Mouse (Mus musculus): ENCODE measurements around the gene Nfe2l3.
"Not testable (repeated sequence)": the region's sequence is repeated elsewhere in the genome, so short reads cannot be mapped to it uniquely, and the experiment has no call there.

Gene Nfe2l3

DNA sequence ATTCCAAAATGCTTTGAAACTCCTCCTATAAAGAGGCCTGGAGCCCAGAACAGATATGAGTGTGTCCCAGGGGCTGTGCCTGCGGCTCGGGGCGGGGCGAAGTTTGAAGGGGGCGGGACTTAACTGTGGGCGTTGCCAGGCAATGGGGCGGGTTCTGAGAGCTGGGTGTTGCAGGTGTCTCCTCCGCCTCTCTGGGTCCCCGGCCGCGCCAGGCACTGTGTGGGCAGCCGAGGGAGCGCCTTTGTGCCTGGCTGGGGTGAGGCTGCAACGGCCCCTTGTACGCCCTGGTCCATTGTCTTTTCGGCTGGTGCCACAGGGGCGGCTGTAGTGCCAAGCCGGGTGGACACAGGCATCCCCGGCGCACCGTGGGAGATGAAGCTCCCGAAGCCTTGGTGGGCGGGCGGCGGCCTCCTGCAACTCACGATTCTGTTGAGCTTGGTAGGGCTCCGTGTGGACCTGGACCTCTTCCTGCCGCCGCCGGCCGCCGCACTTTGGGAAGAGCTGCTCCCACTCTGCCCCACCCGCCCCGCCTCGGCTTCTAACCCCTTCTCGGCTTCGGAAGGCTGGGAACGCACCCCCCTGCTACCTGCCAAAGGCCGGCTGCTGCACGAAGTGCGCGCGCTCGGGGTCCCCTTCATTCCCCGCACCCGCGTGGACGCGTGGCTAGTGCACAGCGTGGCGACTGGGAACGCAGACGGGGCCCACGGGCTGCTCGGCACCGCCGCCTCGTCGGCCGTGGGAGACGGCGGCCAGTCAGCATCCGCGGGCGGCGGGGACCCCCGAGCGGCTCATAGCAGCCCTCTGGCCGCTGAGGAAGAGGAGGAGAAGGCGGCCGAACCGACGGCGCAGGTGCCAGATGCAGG lies at the start of gene Nfe2l3:
TSS of gene Nfe2l3 (plus strand) at position 136 of the 863 bp plus-strand sequence.
- peak; percentile 62 for DNase-seq (ENCODE audit: low spot score)

- DNase-seq (ENCODE audit: low spot score) = peak; percentile 98
Observed at GRCm38 (mm10) chr6:51383769-51384755, 48.4 kb upstream of the Nfe2l3 start.

DNA sequence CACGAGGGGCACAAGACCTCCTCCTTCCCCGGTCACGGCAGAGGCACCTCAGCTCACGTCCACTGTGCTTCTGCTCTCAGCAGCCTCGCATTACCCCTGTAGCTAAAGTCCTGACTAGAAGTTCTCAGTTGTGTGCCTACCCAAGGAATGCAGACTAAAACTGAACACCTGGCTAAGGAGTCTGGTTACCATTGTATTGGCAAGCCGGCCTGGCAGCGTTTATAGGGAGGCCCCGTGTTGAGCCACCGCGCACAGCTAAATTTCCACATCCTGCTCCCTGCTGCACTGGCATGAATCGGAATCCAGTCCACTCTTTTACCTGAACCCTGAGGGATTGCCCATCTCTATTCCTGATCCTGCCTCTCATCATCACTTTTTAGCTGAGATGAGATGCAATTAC lies 42.0 kb upstream of the Nfe2l3 start:
- no peak for DNase-seq (ENCODE audit: low spot score)

GRCm38 (mm10) chr6:51391816-51392490 lies 40.5 kb upstream of the Nfe2l3 start:
- DNase-seq (ENCODE audit: low spot score) = no peak

DNA sequence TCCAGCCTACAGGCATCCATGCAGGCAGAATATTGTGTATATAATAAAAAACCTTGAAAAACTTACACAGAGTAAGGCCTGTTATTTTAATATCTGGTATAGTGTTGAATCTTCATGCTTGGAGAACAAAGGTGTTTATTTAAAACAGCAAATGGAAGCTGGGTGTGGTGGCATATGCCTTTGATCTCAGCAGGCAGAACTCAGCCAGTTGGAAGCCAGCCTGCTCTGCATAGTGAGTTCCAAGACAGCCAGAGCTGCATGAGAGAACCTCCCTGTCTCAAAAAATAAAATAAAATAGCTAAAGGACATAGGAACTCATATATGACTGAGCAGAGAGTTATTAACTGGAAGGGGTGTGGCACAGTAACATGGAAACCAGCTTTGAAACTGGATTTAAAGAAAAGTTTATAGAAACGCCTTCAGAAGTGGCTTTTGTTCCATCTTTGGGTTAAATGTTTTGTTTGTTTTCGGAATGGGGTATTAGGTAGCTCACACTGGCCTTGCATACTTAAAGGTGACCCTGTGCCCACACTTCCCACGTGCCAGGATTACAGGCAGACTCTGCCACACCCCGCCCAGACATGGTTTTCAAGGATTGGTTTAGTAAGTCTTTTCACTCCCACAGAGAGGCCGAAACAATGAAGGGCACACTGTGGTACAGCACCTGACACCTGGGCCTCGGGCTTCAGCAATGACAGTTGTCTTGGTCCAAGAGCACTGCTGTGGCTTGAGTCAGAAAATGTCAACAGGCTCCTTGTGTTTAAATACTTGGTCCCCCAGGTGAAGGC lies 38.9 kb upstream of the Nfe2l3 start:
- DNase-seq (ENCODE audit: low spot score) = no peak

- not testable (repeated sequence) for DNase-seq (ENCODE audit: low spot score)
Observed at GRCm38 (mm10) chr6:51394367-51394766, 38.1 kb upstream of the Nfe2l3 start.

DNA sequence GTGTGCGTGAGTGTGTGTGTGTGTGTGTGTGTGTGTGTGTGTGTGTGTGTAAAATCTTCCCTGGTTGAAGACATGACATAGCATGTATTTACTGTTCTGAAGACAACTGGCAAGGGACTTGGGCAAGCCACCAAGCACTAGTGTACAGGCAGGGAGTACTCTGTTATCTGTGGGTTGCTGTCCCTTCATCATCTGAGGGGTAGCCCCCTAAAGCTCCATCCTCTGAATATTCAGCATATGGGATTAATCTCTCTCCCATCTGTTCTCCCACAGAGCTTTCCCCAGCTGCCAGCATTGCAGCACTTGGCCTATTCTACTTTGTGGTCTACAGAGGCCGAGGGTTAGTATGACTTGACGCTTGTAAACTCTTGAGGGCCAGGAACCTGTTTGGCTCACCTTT lies 37.5 kb upstream of the Nfe2l3 start:
- DNase-seq (ENCODE audit: low spot score) = not testable (repeated sequence)

- no peak for DNase-seq (ENCODE audit: low spot score)
Observed at GRCm38 (mm10) chr6:51395486-51395885, 37.0 kb upstream of the Nfe2l3 start.

DNA sequence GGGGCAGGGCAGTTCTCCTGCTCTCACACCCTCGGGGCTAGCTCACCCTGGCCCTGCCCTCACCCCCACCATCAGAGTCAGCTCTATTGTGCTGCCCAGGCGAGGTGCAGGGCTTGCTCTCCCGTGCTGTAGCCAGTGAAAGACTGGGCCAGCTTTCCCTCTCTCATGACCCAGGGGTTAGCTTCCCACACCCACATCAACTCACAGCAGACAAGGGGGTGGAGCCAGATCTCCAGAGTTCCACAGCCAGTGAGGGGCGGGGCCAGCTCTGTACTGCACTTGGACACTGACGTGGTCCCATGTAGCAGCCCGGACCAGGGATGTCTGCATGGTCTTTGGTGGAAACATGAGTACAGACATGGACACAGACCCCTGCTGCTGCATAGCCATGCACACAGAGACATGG lies 33.4 kb upstream of the Nfe2l3 start:
- peak; percentile 82 for DNase-seq (ENCODE audit: low spot score)

- peak; percentile 38 for DNase-seq (ENCODE audit: low spot score)
Observed at GRCm38 (mm10) chr6:51401294-51401693, 31.2 kb upstream of the Nfe2l3 start.

DNA sequence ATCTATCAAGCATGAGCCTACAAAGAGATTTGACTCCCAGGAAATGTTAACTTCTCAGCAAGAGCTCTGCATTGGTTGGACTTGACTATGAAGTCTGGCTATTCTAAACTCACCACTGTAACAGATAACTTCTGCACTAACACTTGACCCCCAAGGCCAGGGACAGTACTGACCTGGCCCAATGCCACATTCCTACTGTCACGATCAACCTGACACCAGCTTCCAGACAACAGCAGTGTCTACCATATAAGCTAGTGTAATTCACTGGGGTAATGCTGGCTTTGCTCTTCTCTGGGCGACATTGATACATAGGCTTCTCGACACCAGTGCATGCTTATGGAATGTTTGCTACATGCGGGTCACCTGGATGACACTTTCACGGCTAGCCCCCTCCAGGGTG lies 28.9 kb upstream of the Nfe2l3 start:
- no peak for DNase-seq (ENCODE audit: low spot score)

GRCm38 (mm10) chr6:51404502-51404901 lies 28.0 kb upstream of the Nfe2l3 start:
- DNase-seq (ENCODE audit: low spot score) = no peak

DNA sequence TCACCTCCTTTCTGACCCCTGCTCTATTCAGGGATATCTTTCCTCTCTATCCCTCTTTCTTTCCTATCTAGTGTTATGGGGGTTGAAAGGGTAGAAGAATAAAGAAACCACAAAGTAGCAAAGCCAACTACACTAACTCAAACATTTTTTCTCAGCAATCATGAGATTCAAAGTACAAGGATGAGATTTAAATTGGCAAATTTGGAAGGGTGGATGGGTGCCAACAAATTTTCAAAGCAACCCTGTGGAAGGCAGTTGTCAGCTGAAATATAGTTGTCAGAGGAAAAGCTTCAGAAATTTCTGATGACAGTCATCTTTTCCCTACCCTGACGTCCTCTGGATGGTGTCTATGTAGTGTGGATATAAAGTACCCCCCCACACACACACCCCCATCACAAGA lies 16.0 kb upstream of the Nfe2l3 start:
- DNase-seq (ENCODE audit: low spot score) = no peak

DNA sequence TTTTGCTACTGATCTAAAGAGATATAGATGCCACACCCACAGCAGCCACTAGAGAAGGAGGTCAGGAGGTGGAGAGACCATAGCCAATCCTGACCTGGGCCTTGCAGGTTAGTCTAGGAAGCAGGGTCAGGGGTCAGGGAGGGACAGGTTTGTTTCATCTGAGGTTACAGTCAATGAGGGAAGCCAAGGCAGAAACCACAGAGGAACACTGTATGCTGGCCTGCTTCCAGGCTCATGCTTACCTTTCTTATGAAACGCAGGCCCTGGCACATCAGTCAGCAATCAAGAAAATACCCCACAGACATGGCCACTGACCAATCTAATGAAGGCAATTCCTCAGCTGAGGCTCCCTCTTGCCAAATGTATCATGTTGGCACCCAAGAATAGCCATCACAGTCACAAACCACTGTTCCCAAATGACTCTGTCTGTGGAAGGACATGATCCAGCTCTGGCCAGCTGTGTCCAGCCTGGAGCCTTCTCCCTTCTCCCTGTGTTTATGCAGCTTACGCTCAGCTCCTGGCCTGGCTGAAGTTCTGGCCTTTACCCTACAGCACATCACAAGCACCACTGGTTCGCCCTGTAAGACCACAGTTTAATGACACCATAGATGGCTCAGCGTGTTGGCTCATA lies 15.0 kb upstream of the Nfe2l3 start:
- DNase-seq (ENCODE audit: low spot score) = no peak

DNA sequence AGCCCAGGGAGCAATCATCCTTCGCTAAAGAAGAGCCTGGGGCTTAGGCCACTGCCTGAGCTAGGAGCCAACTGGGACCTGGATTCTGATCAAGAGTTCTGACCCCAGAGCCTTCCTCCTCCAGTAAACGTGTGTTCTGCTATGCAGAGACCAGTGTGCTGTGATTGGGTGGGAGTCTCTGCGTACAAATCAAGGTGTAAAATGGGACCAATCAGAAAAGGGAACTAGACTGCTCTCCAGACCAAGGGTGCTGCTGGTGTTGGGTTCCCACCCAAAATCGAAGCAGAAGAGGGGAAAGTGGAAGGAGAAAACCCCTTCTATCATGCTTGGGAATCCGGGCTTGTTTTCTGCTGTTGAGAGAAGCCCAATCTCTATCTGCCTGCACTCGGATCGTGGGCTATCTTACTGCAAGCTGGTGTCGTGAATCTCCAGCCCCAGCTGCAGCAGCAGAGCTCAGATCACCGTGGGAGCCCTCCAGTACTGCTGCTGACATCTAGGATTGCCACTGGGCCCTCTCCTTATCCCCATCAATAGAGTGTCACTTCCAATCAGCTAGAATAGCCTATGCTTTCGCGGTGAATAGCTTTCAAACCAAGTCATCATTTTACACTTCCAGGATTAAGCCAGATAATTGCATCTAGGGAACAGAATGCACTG lies 8.9 kb upstream of the Nfe2l3 start:
- no peak for DNase-seq (ENCODE audit: low spot score)

DNA sequence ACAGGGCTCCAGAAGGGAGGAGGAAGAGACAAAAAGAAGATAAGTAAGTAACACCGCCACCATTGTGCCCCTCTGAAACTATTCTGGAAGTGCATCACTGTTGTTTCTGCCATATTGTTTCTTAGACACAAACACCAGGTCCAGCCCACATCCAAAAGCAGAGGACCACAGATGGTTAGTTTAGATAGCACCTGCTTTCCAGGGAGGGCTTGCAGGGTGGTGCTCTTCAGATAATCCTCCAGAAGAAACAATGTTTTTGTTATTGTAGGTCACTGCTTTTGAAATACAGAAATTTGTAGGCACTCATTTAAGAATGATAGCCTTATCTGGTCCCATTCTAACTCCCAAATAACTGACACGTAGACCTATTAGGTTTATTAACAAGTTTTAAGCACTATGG lies 7.9 kb upstream of the Nfe2l3 start:
- DNase-seq (ENCODE audit: low spot score) = no peak

GRCm38 (mm10) chr6:51434270-51434669 lies 1.8 kb downstream of the Nfe2l3 start:
- no peak for DNase-seq (ENCODE audit: low spot score)

DNA sequence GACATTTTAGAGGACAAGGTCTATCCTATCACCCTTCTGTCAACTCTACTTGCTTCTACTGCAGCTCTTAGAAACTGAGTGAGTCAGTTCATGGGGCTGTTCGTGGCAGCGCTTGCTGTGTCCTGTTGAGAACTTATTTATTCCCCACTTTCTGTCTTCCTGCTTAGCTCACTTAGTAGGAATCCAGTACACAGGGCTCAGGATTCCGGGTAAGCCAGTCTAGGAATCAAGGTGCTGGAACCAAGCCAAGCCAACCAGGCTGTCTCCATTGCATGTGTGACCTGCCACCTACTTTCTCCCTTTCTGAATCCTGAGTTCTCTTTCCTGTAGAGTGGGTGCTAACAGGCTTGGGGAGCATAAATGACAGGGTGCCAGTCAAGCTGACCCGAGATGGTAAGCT lies 5.2 kb downstream of the Nfe2l3 start:
- DNase-seq (ENCODE audit: low spot score) = no peak

DNA sequence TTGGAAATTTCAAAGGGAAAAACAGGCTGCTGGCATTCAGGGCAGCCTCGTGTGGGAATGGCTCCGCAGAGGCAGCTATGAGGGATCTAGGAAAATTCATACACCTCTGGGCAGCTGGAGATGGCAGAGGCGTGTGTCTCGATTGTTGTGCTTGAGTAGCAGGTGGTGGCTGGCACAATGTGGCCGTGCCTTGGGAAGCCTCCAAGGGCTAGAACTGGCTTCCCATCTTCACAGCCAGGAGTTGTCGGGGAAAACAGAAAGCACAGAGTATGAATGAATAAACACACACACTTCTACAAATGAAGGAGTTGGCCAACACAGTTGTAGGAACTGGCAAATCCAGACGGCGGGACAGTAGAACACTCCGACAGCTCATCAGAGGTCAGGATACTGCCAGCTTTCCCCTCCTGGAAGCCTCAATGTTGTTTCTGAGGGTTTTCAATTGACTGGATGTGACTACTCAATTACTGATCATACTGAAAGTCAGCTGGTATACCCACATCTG lies 6.4 kb downstream of the Nfe2l3 start:
- DNase-seq (ENCODE audit: low spot score) = no peak

DNA sequence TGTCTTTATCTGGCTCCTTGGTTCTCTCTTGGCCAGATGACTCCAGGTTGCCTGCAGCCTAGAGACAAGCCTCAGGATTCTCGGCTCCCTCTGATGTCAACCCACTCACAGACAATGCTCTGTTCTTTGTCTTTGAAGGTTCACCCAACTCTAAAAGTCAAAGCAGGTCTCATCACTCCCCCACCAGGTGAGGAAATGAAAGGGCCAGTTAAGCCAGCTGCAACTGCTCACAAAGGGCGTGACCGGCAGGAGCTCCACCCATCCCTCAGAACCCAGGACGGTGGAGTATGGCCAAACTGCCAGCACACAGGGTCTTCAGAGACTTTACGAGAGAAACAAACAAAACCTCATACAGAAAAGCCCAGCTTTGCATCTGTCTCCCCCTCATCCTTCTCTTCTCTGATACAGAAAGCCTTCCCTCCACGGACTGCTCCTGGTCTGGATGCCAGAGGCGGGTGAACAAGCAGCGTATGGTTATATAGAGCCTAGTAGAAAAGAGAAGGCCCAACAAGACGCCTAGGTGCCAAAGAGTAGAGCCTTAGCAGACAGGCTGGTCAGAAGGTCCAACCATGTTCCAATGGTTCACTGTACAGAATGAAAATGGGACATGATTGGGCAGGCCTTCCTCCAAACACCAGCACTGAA lies 9.8 kb downstream of the Nfe2l3 start:
- no peak for DNase-seq (ENCODE audit: low spot score)

Measured in embryo, embryonic 10 days (tissue).